Mouse (Mus musculus) thymus, postnatal 0 days (tissue): ENCODE data around the gene Luc7l3. TPM values are rescaled to one million over a fixed set of nuclear protein-coding genes. Genes with fewer than 3 reads are reported as not detected.
"Not testable (repeated sequence)": the region's sequence is repeated elsewhere in the genome, so short reads cannot be mapped to it uniquely, and the experiment has no call there.

ENCODE experiments used
- DNase-seq: peaks from one replicate; pipeline ENCODE4 v3.0.0-alpha.2; 2015; ENCODE audit warnings: low spot score
- polyA plus RNA-seq: library from polyadenylated mRNA; unstranded; fragments of >200 nt; fragmentation: Nextera tagmentation; extraction: Ambion mirVana; gene quantifications from 2 replicates; pipeline ENCODE4 v1.2.1, GENCODE M21; 2015

Luc7l3 gene
- polyA plus RNA-seq, 1 experiment from 2014 or later, result 132 TPM

DNA sequence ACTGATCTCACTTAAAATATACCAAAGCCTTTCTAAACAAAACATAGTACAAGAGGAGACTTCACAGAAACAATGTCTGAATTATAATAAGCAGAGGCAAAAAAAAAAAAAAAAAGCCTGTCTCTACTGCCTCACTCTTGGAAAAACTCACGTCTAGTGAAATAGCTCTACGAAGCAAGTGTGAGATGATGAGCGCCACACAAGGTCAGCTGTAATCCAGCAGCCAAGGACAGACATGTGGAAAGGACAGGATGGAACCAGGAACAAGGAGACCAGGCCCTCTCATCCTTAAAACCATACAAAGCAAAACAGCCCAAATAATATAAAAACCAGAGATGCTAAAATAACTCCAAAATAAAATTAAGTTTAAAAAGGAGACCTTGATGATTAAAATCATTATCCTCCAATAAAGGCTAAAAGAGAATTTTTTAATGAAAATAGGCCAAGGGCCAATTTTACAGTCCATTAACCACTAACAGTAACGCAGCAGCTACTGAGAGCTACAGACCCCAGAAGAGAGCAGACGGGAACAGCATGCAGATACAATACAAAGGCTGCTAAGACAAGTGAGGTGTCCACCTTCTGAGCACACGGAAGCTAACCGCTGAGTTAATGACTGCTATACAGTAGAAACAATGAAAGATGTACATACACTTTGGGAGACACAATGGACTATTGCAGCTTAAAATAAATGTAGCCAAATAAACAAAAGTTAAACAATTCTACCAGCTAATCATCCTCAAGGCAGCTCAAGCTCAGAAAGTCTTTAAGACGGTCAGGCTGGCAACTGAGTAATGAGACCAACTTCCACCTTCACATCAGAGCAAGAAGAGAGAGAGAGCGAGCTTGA, 26.6 kb downstream of the Luc7l3 start:
- no peak for DNase-seq

DNA sequence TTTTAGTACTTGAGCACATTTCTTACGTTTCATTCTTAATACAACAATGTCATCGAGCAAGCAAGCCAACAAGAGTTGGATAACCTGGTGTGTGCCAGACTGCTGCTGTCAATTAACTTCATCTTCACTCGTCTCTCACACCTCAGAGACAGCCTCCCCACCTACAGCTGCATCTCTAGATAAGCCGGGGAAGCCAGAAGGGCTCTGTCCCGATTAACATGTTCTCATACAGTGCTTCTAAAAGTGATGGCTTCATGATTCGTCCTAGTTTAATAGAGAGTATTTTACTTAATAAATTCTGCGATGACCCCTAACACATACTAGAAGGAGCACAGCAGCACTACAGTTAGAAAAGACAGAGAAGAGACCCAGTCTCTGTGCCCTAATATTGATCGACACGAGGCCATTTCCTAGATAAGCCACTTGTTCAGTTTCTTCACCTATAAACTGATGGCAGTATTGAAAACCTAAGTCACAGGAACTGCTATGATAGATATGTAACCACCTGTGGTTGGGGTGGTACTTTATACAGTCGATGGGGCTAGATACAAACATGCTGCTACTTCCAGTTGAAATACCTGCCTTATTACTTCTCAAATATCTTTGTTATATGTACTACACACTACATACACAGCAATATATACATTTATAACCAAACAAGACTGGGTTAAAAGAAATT, 31.6 kb downstream of the Luc7l3 start:
- DNase-seq, result no peak

DNA sequence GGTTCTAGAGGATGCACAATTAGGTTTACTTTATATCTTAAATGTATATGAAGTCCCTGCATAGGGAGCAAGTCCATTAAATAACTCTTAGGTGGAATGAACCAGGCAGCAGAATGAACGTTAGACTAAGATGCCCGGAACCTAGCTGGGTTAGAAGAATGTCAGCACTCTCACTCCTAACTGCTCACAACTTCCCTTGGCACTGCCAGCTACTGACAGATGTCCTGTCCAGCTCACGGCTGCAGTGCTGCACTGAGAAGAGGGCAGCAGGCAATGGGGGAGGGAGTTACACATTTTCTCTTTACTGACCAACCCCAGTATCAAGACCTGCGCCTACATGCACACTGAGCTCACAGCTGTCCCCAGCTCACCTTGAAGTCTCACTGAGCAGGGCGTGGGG, 34.7 kb downstream of the Luc7l3 start:
- no peak for DNase-seq

DNA sequence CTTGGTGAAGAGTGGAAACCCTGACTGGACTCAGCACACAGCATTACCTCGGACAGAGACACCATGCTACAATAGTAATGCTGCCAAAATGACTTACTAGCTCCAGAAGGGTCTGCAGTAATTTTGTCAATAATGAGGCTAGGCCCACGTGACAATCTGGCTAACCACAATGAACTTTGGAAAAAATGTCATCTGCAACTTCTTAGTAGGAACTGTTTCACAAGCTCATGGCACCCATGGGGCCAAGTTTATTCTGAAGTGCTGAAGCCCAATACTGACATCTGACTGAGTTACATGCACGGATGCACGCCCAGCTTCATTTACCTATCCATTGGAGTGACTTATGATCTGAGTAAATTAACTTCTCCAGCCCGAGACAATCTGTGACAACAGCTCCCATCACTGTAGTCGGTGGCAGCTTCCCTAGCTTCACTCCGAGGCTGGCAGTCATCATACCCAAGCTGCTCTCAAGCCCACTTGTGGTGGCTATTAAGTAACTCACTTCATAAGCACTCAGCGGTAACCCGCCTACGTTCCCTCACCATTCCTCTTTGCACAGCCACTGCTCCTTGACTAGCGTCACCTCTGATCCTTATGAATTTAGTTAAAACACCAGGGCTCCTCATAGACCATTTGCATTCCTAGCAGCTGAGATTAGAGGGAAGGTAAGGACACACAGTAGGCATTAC, 35.8 kb downstream of the Luc7l3 start:
- DNase-seq, result no peak

DNA sequence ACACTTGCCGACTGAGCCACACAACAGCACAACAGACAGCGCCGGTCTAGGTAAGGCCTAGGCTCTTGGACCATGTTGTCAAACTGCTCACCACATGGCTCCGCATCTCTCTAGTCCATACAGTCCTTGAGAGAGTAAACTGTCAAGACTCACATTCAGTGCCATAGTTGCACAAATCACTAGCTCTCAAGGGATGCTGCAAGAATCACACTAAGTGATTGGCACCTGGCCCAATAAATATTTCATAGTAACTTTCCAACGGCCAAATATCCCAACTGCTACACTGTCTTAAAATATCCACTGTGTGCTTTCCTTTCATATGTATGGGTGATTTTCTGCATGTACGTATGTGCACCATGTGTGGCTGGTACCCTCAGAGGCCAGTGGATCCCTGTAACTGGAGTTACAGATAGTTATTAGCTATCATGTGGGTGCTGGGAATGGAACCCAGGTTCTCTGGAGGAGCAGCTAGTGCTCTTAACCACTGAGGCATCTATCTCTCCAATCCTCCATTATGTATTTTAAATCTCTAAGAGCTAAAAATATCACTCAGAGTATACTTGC, 38.2 kb downstream of the Luc7l3 start:
- DNase-seq, result no peak

DNA sequence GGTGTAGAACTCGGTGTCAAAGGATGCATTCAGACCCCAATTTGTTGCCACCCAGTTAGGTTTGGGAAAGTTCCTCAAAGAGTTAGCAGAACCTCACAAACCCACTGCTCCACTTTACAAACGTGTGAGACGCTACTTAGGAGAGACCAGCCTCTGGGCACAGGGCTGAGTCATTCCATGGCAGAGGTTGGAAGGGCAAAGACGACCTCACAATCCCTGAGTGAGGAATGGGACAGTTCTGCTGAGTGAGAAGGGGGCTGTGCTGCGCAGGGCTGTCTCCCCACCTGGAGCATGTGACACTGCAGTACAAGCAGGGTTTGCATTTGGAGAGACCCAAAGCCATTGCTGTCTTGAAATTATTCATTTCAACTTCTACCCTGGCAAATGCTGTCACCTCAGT, 39.5 kb downstream of the Luc7l3 start:
- DNase-seq, result no peak

DNA sequence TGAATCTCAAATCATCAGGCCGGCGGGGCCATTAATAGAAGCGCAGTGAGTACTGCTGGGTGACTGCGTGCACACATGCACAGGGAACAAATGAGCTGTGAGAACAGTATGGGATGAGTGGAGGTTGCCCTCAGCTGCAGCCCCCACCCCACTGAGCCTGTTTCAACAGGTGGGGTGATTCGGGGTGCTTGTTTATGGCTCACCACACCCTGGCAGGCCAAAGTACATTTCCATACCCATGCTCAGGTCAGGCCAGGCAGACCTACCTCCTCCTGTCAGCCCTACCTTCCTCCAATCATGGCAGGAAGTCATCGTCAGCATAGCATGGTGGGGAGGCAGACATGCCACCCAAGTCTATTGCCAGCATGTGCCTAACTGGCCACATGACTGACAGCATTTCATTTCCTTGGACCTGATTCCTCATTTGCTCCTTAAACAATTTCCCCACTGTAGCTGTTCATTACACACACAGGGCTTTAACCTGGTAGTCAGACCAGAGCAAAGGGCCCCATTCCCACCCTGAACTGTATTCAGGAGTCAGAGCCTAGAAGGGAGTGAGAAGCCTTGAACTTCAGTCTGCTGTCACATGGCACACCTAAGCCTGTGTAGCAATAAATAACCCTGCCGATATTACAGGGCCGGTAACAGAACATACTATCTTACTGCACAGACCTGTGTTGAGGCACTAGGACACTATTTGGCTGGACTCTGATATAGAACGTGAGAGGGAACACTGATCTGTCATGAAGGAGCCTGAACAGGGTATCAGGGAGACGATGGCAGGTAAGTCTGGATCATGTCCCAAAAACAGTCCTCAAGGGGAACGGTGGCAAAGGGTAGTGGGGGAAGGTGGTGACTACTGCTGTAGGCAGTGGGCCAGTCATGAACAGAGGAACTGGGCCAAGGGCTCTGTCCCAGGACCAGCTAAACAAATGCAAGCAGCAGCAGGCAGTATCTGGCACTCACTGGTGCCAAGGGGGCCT, 40.3 kb downstream of the Luc7l3 start, which contains the start of gene Gm21885:
Gm21885 (plus strand) TSS at position 675 of the 983 bp plus-strand sequence.
- DNase-seq, result no peak

DNA sequence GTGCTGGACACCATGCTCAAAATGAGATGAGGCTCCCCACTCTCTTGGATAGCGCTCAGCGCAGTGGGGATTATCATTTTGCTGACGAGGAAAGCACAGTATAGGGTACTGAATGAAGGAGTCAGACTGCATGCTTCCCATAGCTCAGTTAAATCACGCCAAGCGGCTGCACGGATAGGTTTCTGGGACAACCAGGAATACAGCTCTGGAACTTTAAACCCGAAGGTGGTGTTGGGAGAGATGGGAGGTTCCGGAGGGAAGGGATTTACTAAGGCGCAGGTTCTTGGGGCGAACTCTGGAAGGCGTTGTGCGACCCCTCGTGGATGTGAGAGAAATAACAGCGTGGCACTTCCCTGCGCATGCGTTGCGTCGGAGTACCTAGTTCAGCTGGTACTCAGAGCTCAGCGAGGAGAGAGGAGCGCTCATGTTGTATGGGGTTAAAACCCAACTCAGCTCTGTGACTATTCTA, 44.9 kb downstream of the Luc7l3 start:
- peak; percentile 86 for DNase-seq

DNA sequence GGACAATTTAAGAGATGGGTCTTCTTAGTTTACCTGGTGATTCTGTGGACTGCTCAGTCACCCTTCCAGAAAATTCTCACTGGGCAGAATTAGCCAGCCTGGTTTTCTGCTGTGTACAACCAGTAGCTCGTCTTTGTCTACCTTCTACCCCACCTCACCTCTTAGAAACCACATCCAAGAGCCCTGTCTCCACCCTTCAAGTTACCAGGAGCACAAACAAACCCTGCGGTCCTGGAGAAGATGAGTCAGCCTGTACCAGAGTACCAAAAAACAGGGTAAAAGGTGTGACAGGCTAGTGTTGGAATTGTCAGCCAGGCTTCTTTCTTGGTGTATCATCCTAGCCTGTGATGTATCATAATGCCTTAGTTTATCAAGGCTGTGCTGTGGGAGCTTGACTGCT, 46.1 kb downstream of the Luc7l3 start:
- DNase-seq, result peak; percentile 27

DNA sequence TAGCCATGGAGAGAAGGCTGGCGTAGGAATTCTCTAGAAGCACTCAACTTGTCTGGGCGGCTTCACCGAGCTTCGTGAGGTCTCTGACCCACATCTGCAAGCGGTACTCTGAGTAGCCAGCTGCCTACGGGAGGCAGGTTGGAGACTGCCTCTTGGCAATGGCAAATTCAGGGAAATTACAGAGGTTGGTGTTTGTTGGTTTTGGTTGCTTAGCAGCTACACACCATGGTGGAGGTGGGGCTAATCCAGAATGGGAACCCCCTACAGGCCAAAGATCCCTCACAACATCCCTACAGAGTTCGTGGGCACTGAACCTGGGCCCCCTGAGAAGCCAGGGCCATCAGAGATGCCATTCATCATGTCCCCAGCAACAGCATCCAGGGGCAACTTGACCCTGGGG, 46.6 kb downstream of the Luc7l3 start:
- no peak for DNase-seq

DNA sequence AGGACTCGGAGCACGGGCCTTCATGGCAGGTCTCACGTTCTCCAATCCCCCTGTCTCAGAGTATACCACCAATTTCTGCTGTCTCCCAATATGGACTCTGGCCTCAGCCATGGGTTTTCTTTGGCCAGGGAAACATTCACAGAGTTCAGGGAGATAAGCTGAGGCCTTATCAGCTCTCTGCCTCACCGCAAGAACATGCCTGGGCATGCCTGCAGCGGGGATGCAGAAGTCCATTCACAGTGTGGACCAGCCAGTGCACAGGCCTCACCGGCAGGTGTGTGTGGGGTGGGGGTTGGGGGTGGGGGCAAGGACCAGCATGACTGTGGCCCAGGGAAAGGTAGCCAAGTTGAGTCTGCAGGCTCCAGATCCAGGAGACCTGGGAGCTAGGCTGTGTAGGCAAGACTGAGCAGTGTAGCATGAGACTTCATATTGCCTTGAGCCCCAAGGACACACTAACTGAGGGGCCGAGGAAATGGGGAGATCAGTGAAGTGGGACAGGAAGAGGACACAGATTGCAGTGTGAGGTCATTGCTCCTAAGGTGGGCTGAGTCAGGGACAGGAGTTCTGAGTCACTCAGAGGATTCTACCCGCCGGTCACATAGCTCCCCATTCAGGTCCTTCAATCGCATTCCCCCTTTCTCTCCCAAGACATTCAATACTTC, 47.5 kb downstream of the Luc7l3 start:
- DNase-seq, result no peak

DNA sequence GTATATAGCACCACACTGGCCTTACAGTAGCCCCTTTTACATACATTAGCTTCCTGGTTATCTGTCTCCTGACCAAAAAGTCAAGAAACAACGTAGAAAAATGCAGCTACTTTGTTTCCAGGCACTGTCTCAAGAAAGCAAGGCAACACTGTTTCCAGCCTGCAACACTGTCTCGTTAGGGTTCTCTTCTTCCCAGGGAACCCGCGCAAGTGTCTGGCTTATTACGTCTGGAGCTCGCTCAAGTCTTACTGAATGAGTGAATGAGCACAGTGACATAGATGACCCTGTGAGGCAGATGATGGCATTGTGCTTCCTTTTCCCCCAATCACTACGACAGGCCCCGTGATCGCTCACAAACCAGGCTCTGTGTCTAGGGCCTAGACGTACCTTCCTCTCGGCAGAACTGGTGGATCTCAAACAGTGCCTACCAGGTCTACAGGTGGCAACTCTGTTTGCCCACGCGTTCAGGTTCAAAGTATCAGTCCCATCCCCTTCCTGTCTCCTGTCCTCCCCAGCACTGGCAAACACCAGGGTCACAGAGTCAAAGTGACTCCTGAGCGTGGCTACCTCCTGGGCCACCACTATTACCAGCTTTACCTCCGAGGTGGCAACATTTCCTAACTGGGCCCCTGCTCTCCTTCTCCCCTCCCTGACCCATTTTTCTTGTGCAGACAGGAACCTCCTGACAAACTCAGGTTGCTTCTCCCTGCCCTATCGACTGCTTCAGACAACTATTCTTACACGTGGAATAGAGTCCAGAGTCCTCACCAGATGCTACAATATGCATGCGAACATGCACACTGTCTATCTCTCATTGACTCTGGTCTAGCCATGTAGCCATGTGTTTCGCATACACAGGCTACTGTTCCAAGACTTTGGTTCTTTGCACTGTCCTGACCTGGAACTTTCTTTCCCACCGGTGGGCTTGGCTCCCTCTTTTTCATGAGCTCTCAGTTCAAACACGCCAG, 48.5 kb downstream of the Luc7l3 start:
- DNase-seq, result no peak

DNA sequence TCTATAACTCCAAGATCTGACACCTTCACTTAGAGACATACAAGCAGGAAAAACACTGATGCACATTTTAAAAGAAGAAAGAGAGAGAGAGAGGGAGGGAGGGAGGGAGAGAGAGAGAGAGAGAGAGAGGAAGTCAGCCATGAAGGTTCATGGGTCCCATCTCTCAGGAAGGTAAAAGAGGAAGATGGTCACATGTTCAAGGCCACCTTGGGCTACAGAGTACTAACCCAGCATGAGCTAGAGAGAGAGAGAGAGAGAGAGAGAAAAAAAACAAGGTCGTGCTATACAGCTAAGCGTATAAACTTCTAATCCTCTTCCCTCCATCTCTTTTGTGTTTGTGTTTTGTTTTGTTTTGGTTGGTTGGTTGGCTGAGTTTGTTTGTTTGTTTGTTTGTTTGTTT, 50.8 kb downstream of the Luc7l3 start:
- DNase-seq, result no peak

DNA sequence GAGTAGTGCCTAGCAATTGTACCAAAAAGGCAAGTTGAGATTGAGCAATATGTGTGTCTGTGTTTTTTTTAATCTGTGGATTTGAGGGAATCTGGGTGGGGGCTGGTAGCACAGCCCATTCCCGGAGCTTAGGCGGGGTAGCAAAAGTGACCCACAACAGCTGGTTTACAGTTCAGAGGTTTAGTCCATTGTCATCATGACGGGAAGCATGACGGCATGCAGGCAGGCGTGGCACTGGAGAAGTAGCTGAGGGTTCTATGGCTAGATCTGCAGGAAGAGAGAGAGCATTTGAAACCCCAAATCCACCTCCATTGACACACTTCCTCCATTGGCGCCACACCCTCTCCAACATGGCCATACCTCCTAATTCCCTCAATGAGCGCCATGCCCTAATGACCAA, 51.9 kb downstream of the Luc7l3 start:
- no peak for DNase-seq

DNA sequence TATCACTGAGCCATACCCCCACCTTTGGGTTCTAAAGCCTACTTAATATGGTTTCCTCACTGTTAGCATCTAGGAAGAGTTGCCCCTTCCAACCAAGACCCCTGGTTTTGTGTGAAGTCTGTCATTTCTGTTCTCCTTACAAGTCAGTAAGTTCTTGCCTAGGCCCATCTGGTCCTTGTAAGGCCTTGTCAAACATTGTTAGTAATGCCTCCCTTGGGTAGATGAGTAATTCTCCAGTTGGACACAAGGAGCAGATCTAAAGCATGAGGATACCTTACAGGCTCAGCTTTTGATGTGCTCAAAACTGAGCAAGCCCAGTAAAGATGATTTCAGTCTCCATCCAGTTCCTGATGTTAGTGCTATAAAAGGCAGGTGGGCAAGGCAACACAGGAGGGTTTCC, 53.0 kb downstream of the Luc7l3 start:
- no peak for DNase-seq

DNA sequence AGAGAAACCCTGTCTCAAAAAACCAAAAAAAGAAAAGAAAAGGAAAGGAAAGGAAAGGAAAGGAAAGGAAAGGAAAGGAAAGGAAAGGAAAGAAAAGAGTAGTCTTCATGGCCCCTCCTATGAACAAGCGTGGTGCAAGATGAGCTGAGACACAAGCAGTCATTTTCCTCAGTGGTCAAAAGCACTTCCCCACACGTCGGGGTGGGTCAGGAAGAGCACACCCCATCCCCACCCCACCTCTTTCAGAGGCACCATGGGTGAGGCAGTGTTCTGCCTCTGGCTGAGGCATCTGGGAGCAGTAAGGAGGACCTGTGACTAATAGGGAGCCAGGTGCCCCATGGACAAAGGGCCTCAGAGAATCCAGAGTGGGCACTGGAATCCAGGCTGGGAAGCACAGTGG, 55.6 kb downstream of the Luc7l3 start:
- not testable (repeated sequence) for DNase-seq

DNA sequence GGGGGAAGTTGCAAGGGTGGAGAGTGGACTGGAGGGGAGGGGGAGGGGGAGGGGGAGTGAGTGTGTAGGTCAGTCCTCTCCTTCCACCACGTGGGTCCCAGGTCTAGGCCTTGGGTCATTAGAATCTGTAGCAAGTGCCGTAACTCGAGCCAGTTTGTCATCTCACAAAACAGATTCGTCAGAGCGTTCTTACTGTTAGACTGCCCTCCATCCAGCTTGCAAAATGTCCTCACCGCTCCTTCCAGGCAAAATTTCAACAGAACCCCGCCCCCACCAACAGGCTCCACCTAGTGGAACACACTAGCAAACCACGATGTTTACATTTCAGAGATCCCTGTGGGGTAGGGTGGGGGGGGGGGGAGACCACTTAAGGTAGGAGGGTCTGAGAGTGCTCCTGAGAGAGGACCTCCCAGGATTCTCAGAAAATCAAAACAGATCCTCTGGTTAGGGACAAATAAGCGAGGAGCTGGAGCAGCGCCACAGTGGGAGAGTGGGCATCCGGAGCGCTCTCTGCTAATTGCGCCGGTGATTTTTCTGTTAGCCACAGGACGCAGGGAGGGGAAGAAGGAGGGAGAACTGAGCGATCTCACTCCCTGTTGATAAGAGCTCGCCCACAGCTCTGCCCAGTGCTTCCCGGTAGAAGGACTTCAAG, 56.5 kb downstream of the Luc7l3 start:
- DNase-seq, result peak; percentile 49
